Mouse (Mus musculus) heart, adult 2 months (tissue): ENCODE results near the gene Cited2. TPM values are rescaled to one million over a fixed set of nuclear protein-coding genes. Genes with fewer than 3 reads are reported as not detected.

Experiments used
- DNase-seq, 2 experiments: peaks; one replicate each; pipeline ENCODE4 v3.0.0; 2021
- H3K27ac ChIP-seq: fragments of 200-600 bp; 2 replicates; pipeline ENCODE4 v1.8.1; 2022
- H3K27me3 ChIP-seq: fragments of 200-500 bp; 2 replicates; pipeline ENCODE4 v1.6.1; 2012; ENCODE audit warnings: mild to moderate bottlenecking, low read length, inconsistent platforms, mixed read lengths; ENCODE audit not compliant: control insufficient read depth, insufficient read depth
- H3K36me3 ChIP-seq: fragments of 200-500 bp; 2 replicates; pipeline ENCODE4 v1.6.1; 2012; ENCODE audit warnings: low read length, inconsistent platforms; ENCODE audit not compliant: control insufficient read depth, insufficient read depth
- H3K4me1 ChIP-seq: fragments of 200-500 bp; 2 replicates; pipeline ENCODE4 v1.6.1; 2011; ENCODE audit warnings: low read length; ENCODE audit not compliant: control insufficient read depth, insufficient read depth
- H3K4me3 ChIP-seq: fragments of 200-600 bp; 2 replicates; pipeline ENCODE4 v1.8.1; 2022
- H3K79me2 ChIP-seq: fragments of 200-500 bp; replicated peaks from 2 replicates; pipeline ENCODE4 v1.6.1; 2012; ENCODE audit warnings: mild to moderate bottlenecking, inconsistent platforms, low read length, moderate library complexity, mixed read lengths; ENCODE audit not compliant: control insufficient read depth, insufficient read depth
- H3K9ac ChIP-seq: fragments of 200-500 bp; 2 replicates; pipeline ENCODE4 v1.6.1; 2012; ENCODE audit warnings: low read depth, mild to moderate bottlenecking, control low read depth, inconsistent platforms, low read length, mixed read lengths
- CTCF ChIP-seq: fragments of 200-600 bp; IDR thresholded peaks from 2 replicates; pipeline ENCODE4 v1.8.1; 2022; ENCODE audit warnings: antibody characterized with exemption, mild to moderate bottlenecking, moderate library complexity
- EP300 ChIP-seq: fragments of 200-500 bp; IDR thresholded peaks from 2 replicates; pipeline ENCODE4 v1.6.1; 2011; ENCODE audit warnings: low read depth, low read length, control low read depth; ENCODE audit not compliant: insufficient read depth
- POLR2A ChIP-seq: fragments of 200-500 bp; IDR thresholded peaks from 2 replicates; pipeline ENCODE4 v1.6.1; 2011; ENCODE audit warnings: mild to moderate bottlenecking, low read depth, low read length, control low read depth; ENCODE audit not compliant: insufficient read depth
- WGBS: fragments of 180-500 bp; shearing (Covaris S2); methylation state at CpG from one replicate; pipeline ENCODE4 v1.1.7; 2018; 5-methylcytosine and 5-hydroxymethylcytosine counted together
- intact Hi-C: fragments of 180-260 bp; cut with DNase I; formaldehyde crosslinking; loops from one replicate; pipeline ENCODE4 v1.15.1; 2025
- polyA plus RNA-seq: library from polyadenylated mRNA; depleted of rRNA; stranded (reverse); fragments of >200 nt; gene quantifications from 2 replicates; pipeline ENCODE4 v1.2.3, GENCODE M21; 2012
- total RNA-seq, 2 experiments: library from RNA; stranded (reverse); gene quantifications; 2 replicates each; pipeline ENCODE4 v1.2.3; 2021

The Cited2 gene
- total and polyA plus RNA-seq, 3 experiments: 23.8 to 54.0 (median 38.7) TPM

GRCm38 (mm10) chr10:17697376-17698265, 25.4 kb upstream of the Cited2 start:
- no peaks in the 10 kb centered on the region for H3K4me1 ChIP-seq
- H3K4me3 ChIP-seq: no peak overlapping the region
- no peak overlapping the region for H3K9ac ChIP-seq
- TF ChIP-seq POLR2A: no peak
- TF ChIP-seq EP300: no peak
- TF ChIP-seq CTCF: no peak
- intact Hi-C loops: no loop called here
- no peaks in the 10 kb centered on the region for H3K27me3 ChIP-seq
- H3K79me2 ChIP-seq: no peaks in the 10 kb centered on the region
- no peak for DNase-seq
- H3K36me3 ChIP-seq: no peaks in the 10 kb centered on the region
- 51% methylated on average over 7 of the region's 7 CpGs for WGBS
- H3K27ac ChIP-seq: no peak overlapping the region

- Histone ChIP-seq H3K9ac (no peak overlapping the region), H3K27ac (no peak overlapping the region), H3K4me1 (no peaks in the 10 kb centered on the region), H3K4me3 (no peak overlapping the region), H3K36me3 (no peaks in the 10 kb centered on the region), H3K27me3 (no peaks in the 10 kb centered on the region), H3K79me2 (no peaks in the 10 kb centered on the region)
- DNase-seq: no peak
- intact Hi-C loops: no loop called here
- TF ChIP-seq CTCF (no peak), POLR2A (no peak), EP300 (no peak)
- WGBS: 60% methylated on average over 4 of the region's 4 CpGs
Observed at GRCm38 (mm10) chr10:17705466-17705973, 17.5 kb upstream of the Cited2 start.

GRCm38 (mm10) chr10:17710753-17711152, 12.3 kb upstream of the Cited2 start:
- 86% methylated on average over 3 of the region's 3 CpGs for WGBS
- no peak for TF ChIP-seq EP300
- intact Hi-C loops: no loop called here

GRCm38 (mm10) chr10:17719009-17719570, 3.9 kb upstream of the Cited2 start:
- no peak for TF ChIP-seq POLR2A
- no peak for TF ChIP-seq EP300
- Histone ChIP-seq H3K4me3 (no peak overlapping the region), H3K79me2 (no peaks in the 10 kb centered on the region), H3K36me3 (no peaks in the 10 kb centered on the region), H3K4me1 (no peaks in the 10 kb centered on the region; the same call in 1 of the 2 replicates), H3K27me3 (no peaks in the 10 kb centered on the region), H3K27ac (no peak overlapping the region), H3K9ac (no peak overlapping the region)
- WGBS: 73% methylated on average over 4 of the region's 4 CpGs
- no peak for DNase-seq
- intact Hi-C loops: no loop called here

More at GRCm38 (mm10) chr10:17710753-17711152, 12.3 kb upstream of the Cited2 start:
- no peak overlapping the region for H3K9ac ChIP-seq
- H3K36me3 ChIP-seq: no peaks in the 10 kb centered on the region
- no peaks in the 10 kb centered on the region for H3K27me3 ChIP-seq
- H3K4me1 ChIP-seq: no peaks in the 10 kb centered on the region
- H3K27ac ChIP-seq: no peak overlapping the region
- no peak overlapping the region for H3K4me3 ChIP-seq
- DNase-seq: no peak
- H3K79me2 ChIP-seq: no peaks in the 10 kb centered on the region

GRCm38 (mm10) chr10:17719646-17720045, 3.4 kb upstream of the Cited2 start:
- H3K4me1 ChIP-seq: no peaks in the 10 kb centered on the region; the same call in 1 of the 2 replicates
- 94% methylated on average over 5 of the region's 5 CpGs for WGBS
- no peak overlapping the region for H3K9ac ChIP-seq
- no peak for DNase-seq
- no peak overlapping the region for H3K27ac ChIP-seq
- no peaks in the 10 kb centered on the region for H3K27me3 ChIP-seq
- TF ChIP-seq POLR2A: no peak
- TF ChIP-seq CTCF: no peak
- no peak for TF ChIP-seq EP300
- H3K36me3 ChIP-seq: no peaks in the 10 kb centered on the region
- no peaks in the 10 kb centered on the region; the same call in 1 of the 2 replicates for H3K79me2 ChIP-seq
- intact Hi-C loops: loop anchor here (5.0 to 10.0 kb wide), 8 partner anchors 175 to 1375 kb away; no protein-coding TSS in a partner anchor
- H3K4me3 ChIP-seq: no peak overlapping the region
